Mouse (Mus musculus) lung, embryonic 15.5 days (tissue): ENCODE results near the gene Rbm4. TPM values are rescaled to one million over a fixed set of nuclear protein-coding genes. Genes with fewer than 3 reads are reported as not detected.

Experiments
- ATAC-seq: fragments of 200-750 bp; cut with Nextera tagmentation; 2 replicates; pipeline ENCODE4 v1.8.0; 2017; ENCODE audit warnings: moderate number of reproducible peaks, borderline replicate concordance; ENCODE audit not compliant: low FRiP score, low TSS enrichment; ENCODE audit errors: extremely low read depth
- H3K27ac ChIP-seq: fragments of 300-500 bp; sonication (generic); 2 replicates; pipeline ENCODE4 v1.5.1; 2015; ENCODE audit warnings: moderate library complexity, mild to moderate bottlenecking, inconsistent platforms
- H3K27me3 ChIP-seq: fragments of 300-500 bp; sonication (generic); 2 replicates; pipeline ENCODE4 v1.6.1; 2015; ENCODE audit warnings: inconsistent platforms
- H3K36me3 ChIP-seq: fragments of 300-500 bp; sonication (generic); 2 replicates; pipeline ENCODE4 v1.6.1; 2015; ENCODE audit warnings: inconsistent platforms
- H3K4me1 ChIP-seq: fragments of 300-500 bp; sonication (generic); 2 replicates; pipeline ENCODE4 v1.6.1; 2015; ENCODE audit warnings: inconsistent platforms
- H3K4me2 ChIP-seq: fragments of 300-500 bp; sonication (generic); 2 replicates; pipeline ENCODE4 v1.6.1; 2015; ENCODE audit warnings: inconsistent platforms, mild to moderate bottlenecking, moderate library complexity
- H3K4me3 ChIP-seq: fragments of 300-500 bp; sonication (generic); 2 replicates; pipeline ENCODE4 v1.5.1; 2015; ENCODE audit warnings: mild to moderate bottlenecking, inconsistent platforms
- H3K9ac ChIP-seq: fragments of 300-500 bp; sonication (generic); 2 replicates; pipeline ENCODE4 v1.6.1; 2015; ENCODE audit warnings: inconsistent platforms
- H3K9me3 ChIP-seq: fragments of 300-500 bp; sonication (generic); 2 replicates; pipeline ENCODE4 v1.6.1; 2016; ENCODE audit warnings: inconsistent platforms
- WGBS: fragments of 180-500 bp; shearing (Covaris S2); methylation state at CpG from one replicate; pipeline ENCODE4 v1.1.7; 2015; 5-methylcytosine and 5-hydroxymethylcytosine counted together
- polyA plus RNA-seq: library from polyadenylated mRNA; unstranded; fragments of >200 nt; fragmentation: Nextera tagmentation; extraction: Ambion mirVana; gene quantifications from 2 replicates; pipeline ENCODE4 v1.2.1, GENCODE M21; 2015

Rbm4 gene
- polyA plus RNA-seq, 1 experiment from 2014 or later = 64.1 TPM

DNA sequence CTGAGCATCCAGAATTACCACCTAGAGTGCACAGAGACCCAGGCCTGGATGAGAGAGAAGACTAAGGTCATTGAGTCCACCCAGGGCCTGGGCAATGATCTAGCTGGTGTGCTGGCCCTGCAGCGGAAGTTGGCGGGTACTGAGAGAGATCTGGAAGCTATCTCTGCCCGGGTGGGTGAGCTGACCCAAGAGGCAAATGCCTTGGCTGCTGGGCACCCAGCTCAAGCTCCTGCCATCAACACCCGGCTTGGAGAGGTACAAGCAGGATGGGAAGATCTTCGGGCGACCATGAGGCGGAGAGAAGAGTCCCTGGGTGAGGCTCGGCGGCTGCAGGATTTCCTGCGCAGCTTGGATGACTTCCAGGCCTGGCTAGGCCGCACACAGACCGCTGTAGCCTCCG lies 55.8 kb downstream of the Rbm4 start:
- Histone ChIP-seq H3K9ac (no peak overlapping the region), H3K36me3 (no peaks in the 10 kb centered on the region), H3K9me3 (no peaks in the 10 kb centered on the region), H3K4me3 (no peak overlapping the region), H3K27ac (no peak overlapping the region), H3K4me1 (no peaks in the 10 kb centered on the region), H3K27me3 (no peaks in the 10 kb centered on the region), H3K4me2 (no peak overlapping the region)
- ATAC-seq = no peak
- 72% methylated on average over 13 of the region's 13 CpGs for WGBS

Other genes starting within 250 kb of the Rbm4 start
- 6.5 and 6.8 TPM in 2 replicates for gene Lrfn4, start 178.2 kb downstream of the Rbm4 start, polyA plus RNA-seq
- gene Rce1, start 168.3 kb downstream of the Rbm4 start, polyA plus RNA-seq = 73.5 and 74.4 TPM in 2 replicates
- gene Gm960, start 95.2 kb downstream of the Rbm4 start, polyA plus RNA-seq = 2.2 and 3.1 TPM in 2 replicates
- 1.1 and 1.4 TPM in 2 replicates for gene Sptbn2, start 82.7 kb downstream of the Rbm4 start, polyA plus RNA-seq
- gene Rbm4b, start 37.4 kb downstream of the Rbm4 start, polyA plus RNA-seq = 60.8 and 62.7 TPM in 2 replicates
- gene Gm21992, start 17.7 kb upstream of the Rbm4 start, polyA plus RNA-seq = 21.3 and 32.8 TPM in 2 replicates
- gene Rbm14, start 17.7 kb upstream of the Rbm4 start, polyA plus RNA-seq = 91.3 and 95.3 TPM in 2 replicates
- 51.2 and 53.3 TPM in 2 replicates for gene Ccs, start 45.4 kb upstream of the Rbm4 start, polyA plus RNA-seq
- gene Ccdc87, start 45.5 kb upstream of the Rbm4 start, polyA plus RNA-seq = 0.20 and 0.33 TPM in 2 replicates
- 21.8 and 25.3 TPM in 2 replicates for gene Ctsf, start 61.2 kb upstream of the Rbm4 start, polyA plus RNA-seq
- 1.6 and 3.6 TPM in 2 replicates for gene Actn3, start 84.0 kb upstream of the Rbm4 start, polyA plus RNA-seq
- gene Zdhhc24, start 84.8 kb upstream of the Rbm4 start, polyA plus RNA-seq = 10.0 and 10.6 TPM in 2 replicates
- 5.7 and 6.3 TPM in 2 replicates for gene Bbs1, start 112.7 kb upstream of the Rbm4 start, polyA plus RNA-seq
- 94.4 and 104 TPM in 2 replicates for gene Dpp3, start 134.4 kb upstream of the Rbm4 start, polyA plus RNA-seq
- gene Peli3, start 149.2 kb upstream of the Rbm4 start, polyA plus RNA-seq = 1.5 and 2.0 TPM in 2 replicates
- 99.4 and 101 TPM in 2 replicates for gene Mrpl11, start 168.2 kb upstream of the Rbm4 start, polyA plus RNA-seq
- 0.06 and 0.13 TPM in 2 replicates for gene Npas4, start 196.4 kb upstream of the Rbm4 start, polyA plus RNA-seq
- gene Slc29a2, start 230.0 kb upstream of the Rbm4 start, polyA plus RNA-seq = 2.7 and 4.1 TPM in 2 replicates
- 53.0 and 53.8 TPM in 2 replicates for gene B4gat1, start 244.9 kb upstream of the Rbm4 start, polyA plus RNA-seq
- gene AC124502.3, start 245.0 kb upstream of the Rbm4 start, polyA plus RNA-seq = 2.2 and 2.4 TPM in 2 replicates
- gene Brms1, start 247.5 kb upstream of the Rbm4 start, polyA plus RNA-seq = 47.4 and 51.4 TPM in 2 replicates